Mouse (Mus musculus): ENCODE measurements around the gene Sept6.

DNA sequence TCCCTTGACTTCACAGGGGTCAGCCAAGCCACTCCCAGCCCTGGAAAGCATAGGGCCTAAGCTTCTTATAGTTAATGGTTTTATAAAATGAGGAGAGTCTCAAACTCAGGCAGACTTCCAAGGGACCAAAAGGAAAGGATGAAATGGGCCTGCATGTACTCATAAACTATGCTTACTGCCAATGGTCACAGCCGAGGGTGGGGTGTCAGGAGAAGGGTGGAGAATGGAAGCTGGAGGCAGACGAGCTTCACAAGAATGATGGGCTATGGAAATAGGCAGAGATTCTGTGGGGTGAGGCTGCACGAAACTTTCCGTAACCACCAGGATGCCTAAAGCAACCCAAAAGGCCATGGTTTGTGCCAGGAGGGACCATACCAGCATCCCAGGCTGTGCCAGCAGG is 15.3 kb downstream of the Sept6 start:
- TF ChIP-seq CEBPB (IDR thresholded peaks at IDR 0.05; ENCODE audit: low read depth) (no peak), CTCF (IDR thresholded peaks at IDR 0.05; ENCODE audit: control insufficient read depth, insufficient read depth, insufficient read length) (no peak), MYOG (IDR thresholded peaks at IDR 0.05; ENCODE audit: control insufficient read depth, extremely low read depth, insufficient read length) (no peak), MAX (IDR thresholded peaks at IDR 0.05) (no peak), MYOD1 (IDR thresholded peaks at IDR 0.05; ENCODE audit: control insufficient read depth, insufficient read length, low read depth) (no peak), USF1 (IDR thresholded peaks at IDR 0.05; ENCODE audit: low read depth) (no peak), FOSL1 (IDR thresholded peaks at IDR 0.05; ENCODE audit: insufficient read depth, low read length, poor library complexity, severe bottlenecking) (no peak)
